Mouse (Mus musculus) regulatory T cell (primary cell): ENCODE measurements at regions not wholly inside any gene's neighbourhood (a gene's known extent, or its start where the extent isn't known, plus 50 kb on each side); places are given as distances from the start of the nearest gene placed in this dataset.

Experiments used
- in situ Hi-C: fragments of 300-600 bp; cut with MboI, MseI; formaldehyde crosslinking; loops from one replicate; pipeline ENCODE4 v1.15.1; 2025; ENCODE audit warnings: high pct_unique_total_duplicates

- in situ Hi-C loops, result no loop called here
Measured at GRCm38 (mm10) chr4:7144215-7144614, 1094.6 kb downstream of the Car8 start.

- in situ Hi-C loops, result no loop called here
Measured at GRCm38 (mm10) chr4:7143676-7144075, 1095.2 kb downstream of the Car8 start.

GRCm38 (mm10) chr4:7142781-7143180 lies 1096.1 kb downstream of the Car8 start:
- in situ Hi-C loops, result no loop called here

GRCm38 (mm10) chr4:7112159-7112558 lies 1126.7 kb downstream of the Car8 start:
- in situ Hi-C loops, result no loop called here

GRCm38 (mm10) chr4:7092957-7093356 lies 1145.9 kb downstream of the Car8 start:
- in situ Hi-C loops, result no loop called here

- in situ Hi-C loops, result no loop called here
Measured at GRCm38 (mm10) chr4:7091201-7091814, 1147.5 kb downstream of the Car8 start.
